Mouse (Mus musculus) CH12.LX (cell line): ENCODE results near the gene Srgn. TPM values are rescaled to one million over a fixed set of nuclear protein-coding genes. Genes with fewer than 3 reads are reported as not detected.

Experiments used
- DNase-seq: peaks from one replicate; pipeline ENCODE4 v3.0.0-alpha.2; 2013; ENCODE audit errors: extremely low read depth
- H3K27ac ChIP-seq: 2 replicates; pipeline ENCODE4 v1.5.1; 2012; ENCODE audit warnings: low read depth, mild to moderate bottlenecking, control low read depth, moderate library complexity; ENCODE audit not compliant: insufficient read depth
- H3K27me3 ChIP-seq: replicated peaks from 2 replicates; pipeline ENCODE3; 2012; ENCODE audit warnings: inconsistent platforms
- H3K36me3 ChIP-seq, 2 experiments: replicated peaks in 1 of 2; 2 replicates each; pipeline versions ENCODE3 to v1.6.1; 2012; ENCODE audit warnings: inconsistent platforms in 1 of 2, low read length in 1 of 2, mild to moderate bottlenecking in 1 of 2, mixed read lengths in 1 of 2, moderate library complexity in 1 of 2; ENCODE audit not compliant: control insufficient read depth in 1 of 2, insufficient read depth in 1 of 2
- H3K4me1 ChIP-seq, 2 experiments: 2 replicates each; pipeline ENCODE4 v1.6.1; 2012; ENCODE audit warnings: inconsistent platforms in 1 of 2, moderate library complexity in 1 of 2; ENCODE audit not compliant: insufficient read depth in 2 of 2, control insufficient read depth in 1 of 2
- H3K4me2 ChIP-seq: 2 replicates; pipeline ENCODE4 v1.6.1; 2012; ENCODE audit warnings: low read depth, mild to moderate bottlenecking, control low read depth; ENCODE audit not compliant: poor library complexity, insufficient read depth, severe bottlenecking
- H3K4me3 ChIP-seq, 3 experiments: fragments of 150-350 bp in 1 of 3; sonication (generic) in 1 of 3; replicated peaks in 1 of 3; 2 replicates each; pipeline versions ENCODE3 to v1.5.1; 2011 to 2012; ENCODE audit warnings: low read depth in 2 of 3, low read length in 2 of 3, mild to moderate bottlenecking in 2 of 3, moderate library complexity in 2 of 3, control low read depth in 1 of 3, improper control_type of control experiment in 1 of 3, inconsistent platforms in 1 of 3, mixed read lengths in 1 of 3; ENCODE audit not compliant: poor library complexity in 1 of 3
- H3K79me2 ChIP-seq: replicated peaks from 2 replicates; pipeline ENCODE4 v1.6.1; 2012; ENCODE audit warnings: mild to moderate bottlenecking, moderate library complexity; ENCODE audit not compliant: control insufficient read depth, poor library complexity, insufficient read depth, severe bottlenecking; ENCODE audit errors: extremely low read depth
- H3K9ac ChIP-seq: 2 replicates; pipeline ENCODE4 v1.6.1; 2012; ENCODE audit warnings: low read depth, mild to moderate bottlenecking, control low read depth, moderate library complexity; ENCODE audit not compliant: insufficient read depth
- H3K9me3 ChIP-seq: replicated peaks from 2 replicates; pipeline ENCODE3; 2012; ENCODE audit warnings: low read length, inconsistent platforms, mixed read lengths
- BHLHE40 ChIP-seq: IDR thresholded peaks from 2 replicates; pipeline ENCODE4 v1.6.1; 2011; ENCODE audit warnings: mild to moderate bottlenecking, low read depth, low read length, improper control_type of control experiment
- CHD1 ChIP-seq: IDR thresholded peaks from 2 replicates; pipeline ENCODE4 v1.6.1; 2012; ENCODE audit warnings: low read depth, low read length, improper control_type of control experiment, inconsistent platforms
- CHD2 ChIP-seq: IDR thresholded peaks from 2 replicates; pipeline ENCODE4 v1.6.1; 2011; ENCODE audit warnings: low read length, improper control_type of control experiment
- E2F4 ChIP-seq: IDR thresholded peaks from 2 replicates; pipeline ENCODE4 v1.6.1; 2011; ENCODE audit warnings: low read depth, low read length, improper control_type of control experiment; ENCODE audit not compliant: insufficient replicate concordance
- ELF1 ChIP-seq: IDR thresholded peaks from 2 replicates; pipeline ENCODE4 v1.6.1; 2014; ENCODE audit warnings: low read depth, mild to moderate bottlenecking, inconsistent platforms, low read length, improper control_type of control experiment
- EP300 ChIP-seq: IDR thresholded peaks from 2 replicates; pipeline ENCODE4 v1.6.1; 2011; ENCODE audit warnings: low read length, improper control_type of control experiment
- ETS1 ChIP-seq: conservative IDR thresholded peaks from 2 replicates; pipeline ENCODE4 v1.6.1; 2012; ENCODE audit warnings: low read depth, mild to moderate bottlenecking, inconsistent platforms, low read length, improper control_type of control experiment, moderate library complexity
- HCFC1 ChIP-seq: IDR thresholded peaks from 2 replicates; pipeline ENCODE4 v1.6.1; 2012; ENCODE audit warnings: low read depth, mild to moderate bottlenecking, inconsistent platforms, low read length, improper control_type of control experiment
- KAT2A ChIP-seq: IDR thresholded peaks from 2 replicates; pipeline ENCODE4 v1.6.1; 2012; ENCODE audit warnings: low read length, improper control_type of control experiment, inconsistent platforms; ENCODE audit not compliant: insufficient replicate concordance
- MAFK ChIP-seq: IDR thresholded peaks from 2 replicates; pipeline ENCODE4 v1.6.1; 2011; ENCODE audit warnings: low read length, improper control_type of control experiment; ENCODE audit not compliant: insufficient replicate concordance
- MAX ChIP-seq: IDR thresholded peaks from 2 replicates; pipeline ENCODE4 v1.6.1; 2011; ENCODE audit warnings: low read length, improper control_type of control experiment
- MAZ ChIP-seq: IDR thresholded peaks from 2 replicates; pipeline ENCODE4 v1.6.1; 2012; ENCODE audit warnings: low read depth, mild to moderate bottlenecking, inconsistent platforms, low read length, improper control_type of control experiment, moderate library complexity
- MEF2A ChIP-seq: IDR thresholded peaks from 2 replicates; pipeline ENCODE4 v1.6.1; 2014; ENCODE audit warnings: low read depth, mild to moderate bottlenecking, inconsistent platforms, low read length, improper control_type of control experiment, borderline replicate concordance
- MXI1 ChIP-seq: IDR thresholded peaks from 2 replicates; pipeline ENCODE4 v1.6.1; 2011; ENCODE audit warnings: mild to moderate bottlenecking, low read depth, low read length, improper control_type of control experiment
- MYC ChIP-seq: IDR thresholded peaks from 2 replicates; pipeline ENCODE4 v1.6.1; 2011; ENCODE audit warnings: low read depth, mild to moderate bottlenecking, improper control_type of control experiment, low read length
- NELFE ChIP-seq: IDR thresholded peaks from 2 replicates; pipeline ENCODE4 v1.6.1; 2011; ENCODE audit warnings: low read depth, low read length, improper control_type of control experiment
- NRF1 ChIP-seq: IDR thresholded peaks from 2 replicates; pipeline ENCODE4 v1.6.1; 2014; ENCODE audit warnings: low read depth, mild to moderate bottlenecking, inconsistent platforms, low read length, improper control_type of control experiment, moderate library complexity
- PAX5 ChIP-seq: IDR thresholded peaks from 2 replicates; pipeline ENCODE4 v1.6.1; 2012; ENCODE audit warnings: low read length, inconsistent platforms, mixed read lengths
- POLR2A ChIP-seq: IDR thresholded peaks from 2 replicates; pipeline ENCODE4 v1.6.1; 2011; ENCODE audit warnings: low read depth, mild to moderate bottlenecking, improper control_type of control experiment, low read length
- POLR2AphosphoS2 ChIP-seq: IDR thresholded peaks from 2 replicates; pipeline ENCODE4 v1.6.1; 2011; ENCODE audit warnings: low read depth, low read length, improper control_type of control experiment
- RCOR1 ChIP-seq: conservative IDR thresholded peaks from 2 replicates; pipeline ENCODE4 v1.6.1; 2012; ENCODE audit warnings: low read depth, mild to moderate bottlenecking, inconsistent platforms, low read length, improper control_type of control experiment
- SIN3A ChIP-seq: IDR thresholded peaks from 2 replicates; pipeline ENCODE4 v1.6.1; 2012; ENCODE audit warnings: low read length, improper control_type of control experiment, inconsistent platforms
- TBP ChIP-seq: conservative IDR thresholded peaks from 2 replicates; pipeline ENCODE4 v1.6.1; 2011; ENCODE audit warnings: low read depth, low read length, improper control_type of control experiment
- TCF12 ChIP-seq: IDR thresholded peaks from 2 replicates; pipeline ENCODE4 v1.6.1; 2014; ENCODE audit warnings: low read depth, mild to moderate bottlenecking, inconsistent platforms, low read length, improper control_type of control experiment
- UBTF ChIP-seq: IDR thresholded peaks from 2 replicates; pipeline ENCODE4 v1.6.1; 2012; ENCODE audit warnings: low read depth, mild to moderate bottlenecking, inconsistent platforms, low read length, improper control_type of control experiment, moderate library complexity
- USF1 ChIP-seq: IDR thresholded peaks from 2 replicates; pipeline ENCODE4 v1.6.1; 2014; ENCODE audit warnings: low read depth, mild to moderate bottlenecking, inconsistent platforms, low read length, improper control_type of control experiment
- ZC3H11A ChIP-seq: IDR thresholded peaks from 2 replicates; pipeline ENCODE4 v1.6.1; 2012; ENCODE audit warnings: low read depth, mild to moderate bottlenecking, inconsistent platforms, low read length, improper control_type of control experiment
- ZMIZ1 ChIP-seq: IDR thresholded peaks from 2 replicates; pipeline ENCODE4 v1.6.1; 2012; ENCODE audit warnings: low read depth, mild to moderate bottlenecking, inconsistent platforms, low read length, improper control_type of control experiment
- ZNF384 ChIP-seq: IDR thresholded peaks from 2 replicates; pipeline ENCODE4 v1.6.1; 2012; ENCODE audit warnings: low read depth, low read length, improper control_type of control experiment, inconsistent platforms
- dilution Hi-C: fragments of 300-500 bp; cut with MboI; formaldehyde crosslinking; loops from 2 replicates; pipeline ENCODE4 v1.14.3; 2020; ENCODE audit warnings: low sequenced_read_pairs; ENCODE audit not compliant: extremely low pct_unique_long_range_greater_than_20kb, extremely low pct_ligation_motif_present
- in situ Hi-C: fragments of 300-500 bp; cut with MboI; formaldehyde crosslinking; loops from 3 replicates; pipeline ENCODE4 v1.14.3; 2019; ENCODE audit warnings: low sequenced_read_pairs, low pct_ligation_motif_present, low pct_unique_long_range_greater_than_20kb, mixed read lengths
- polyA plus RNA-seq: library from polyadenylated mRNA; unstranded; fragments of >175 nt; gene quantifications from 2 replicates; pipeline ENCODE4 v1.2.1, GENCODE M21; 2012; ENCODE audit warnings: low read depth; ENCODE audit not compliant: insufficient read length
- total RNA-seq, 2 experiments: library from RNA; depleted of rRNA; stranded (reverse); fragments of 300-350 nt in 1 of 2; fragments of >200 nt in 1 of 2; gene quantifications; 2 replicates each; pipeline ENCODE4 v1.2.3; 2012 to 2014

The Srgn gene
- total and polyA plus RNA-seq, 3 experiments, result 189 to 519 (median 516) TPM

- in situ Hi-C loops (no loop called here), dilution Hi-C loops (no loop called here)
- Histone ChIP-seq H3K4me2 (no peak overlapping the region), H3K27ac (no peak overlapping the region), H3K36me3 (no peaks in the 10 kb centered on the region), H3K9me3 (no peaks in the 10 kb centered on the region), H3K79me2 (no peaks in the 10 kb centered on the region), H3K4me1 (peaks cover 10 to 17% of the 10 kb centered on the region in 2 experiments; a peak in 3 of 4 replicates), H3K27me3 (no peaks in the 10 kb centered on the region), H3K9ac (no peak overlapping the region), H3K4me3 (no peak overlapping the region)
- no peak for DNase-seq
- TF ChIP-seq CHD1 (no peak), USF1 (no peak), E2F4 (no peak), NRF1 (no peak), ETS1 (peak; percentile 72), KAT2A (no peak), MAZ (no peak), POLR2A (no peak), MAFK (no peak), UBTF (no peak), ELF1 (0 out of 2 replicates have a peak, but pooled peaks have one; percentile 24), ZNF384 (no peak), MXI1 (no peak), BHLHE40 (peak; percentile 92), HCFC1 (no peak), MAX (0 out of 2 replicates have a peak, but pooled peaks have one; percentile 32), ZMIZ1 (no peak), RCOR1 (no peak), CHD2 (no peak), NELFE (no peak), EP300 (no peak), MEF2A (no peak), TBP (no peak), POLR2AphosphoS2 (no peak), ZC3H11A (no peak), TCF12 (no peak), PAX5 (no peak), SIN3A (no peak), MYC (peak; percentile 41; the same call in 1 of the 2 replicates)
Observed at GRCm38 (mm10) chr10:62532832-62533231, 5.6 kb upstream of the Srgn start.
